ENCODE assay signal across 19 mouse cellular contexts in the genomic region with DNA sequence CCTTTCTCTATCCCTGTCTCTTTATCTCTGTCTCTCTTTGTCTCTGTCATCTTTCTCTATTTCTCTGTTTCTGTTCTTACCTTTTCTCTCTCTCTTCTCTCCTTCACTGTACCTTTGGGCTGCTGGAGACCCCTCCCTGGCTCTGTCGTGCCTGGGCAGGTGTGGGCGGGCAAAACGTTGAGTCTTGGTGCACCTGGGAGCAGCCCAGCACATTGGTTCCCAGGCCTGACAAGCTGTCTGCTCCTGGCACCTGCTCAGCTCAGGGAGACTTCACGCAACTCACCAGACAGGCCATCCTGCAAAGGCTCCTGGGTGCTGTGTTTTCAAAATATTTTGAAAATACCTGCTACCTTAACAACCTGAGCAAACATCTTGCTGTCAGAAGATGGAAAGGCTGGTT. TPM values are rescaled to one million over a fixed set of nuclear protein-coding genes. Genes with fewer than 3 reads are reported as not detected.
"Had no signal": no experiment of that assay in that cellular context is flagged by ENCODE, and none has a peak within 500 bp of the region (broad histone marks: within the 10 kb centered on the region; RNA-seq: fewer than 3 reads in every experiment).

No protein-coding gene starts in this region.

- H3K4me2 ChIP-seq: lung, embryonic 15.5 days; midbrain, embryonic 12.5 days; neural tube, embryonic 12.5 days; stomach, embryonic 15.5 days had no signal

- H3K9ac ChIP-seq: liver, postnatal 0 days; lung, embryonic 15.5 days; midbrain, embryonic 12.5 days; neural tube, embryonic 12.5 days; stomach, embryonic 15.5 days had no signal

- DNase-seq: liver, postnatal 0 days; lung, adult 2 months; lung, postnatal 14 days; lung, postnatal 36 days; midbrain, embryonic 14.5 days; right cerebral cortex, postnatal 14 days; thymus, adult 2 months; thymus, postnatal 25 days; thymus, postnatal 4 days had no signal

- H3K36me3 ChIP-seq: lung, embryonic 15.5 days; midbrain, embryonic 10.5 days; midbrain, embryonic 12.5 days; neural tube, embryonic 12.5 days; stomach, embryonic 15.5 days had no signal

- H3K9me3 ChIP-seq: lung, embryonic 15.5 days; midbrain, embryonic 10.5 days; midbrain, embryonic 12.5 days; neural tube, embryonic 12.5 days; stomach, embryonic 15.5 days had no signal

- H3K27me3 ChIP-seq: lung, embryonic 15.5 days; stomach, embryonic 15.5 days had no signal

- H3K27ac ChIP-seq: lung, embryonic 15.5 days; midbrain, embryonic 10.5 days; midbrain, embryonic 12.5 days; stomach, embryonic 15.5 days; stomach, postnatal 0 days had no signal

- H3K4me3 ChIP-seq: lung, embryonic 15.5 days; midbrain, embryonic 10.5 days; midbrain, embryonic 12.5 days; neural tube, embryonic 12.5 days; stomach, embryonic 15.5 days had no signal

- ATAC-seq: liver, postnatal 0 days; lung, postnatal 0 days; midbrain, embryonic 16.5 days had no signal

RNA-seq across cellular contexts. Expression of a gene that starts 4.6 kb away (rescaled TPM):
- total RNA-seq: megakaryocyte-erythroid progenitor cell, adult 5-6 weeks had no signal
- polyA plus RNA-seq: testis, adult 2 months had no signal
